Mouse (Mus musculus) hindbrain, postnatal 0 days (tissue): ENCODE results near the gene Abcg2. TPM values are rescaled to one million over a fixed set of nuclear protein-coding genes. Genes with fewer than 3 reads are reported as not detected.

Experiments
- ATAC-seq: fragments of 200-750 bp; cut with Nextera tagmentation; 2 replicates; pipeline ENCODE4 v1.8.0; 2017; ENCODE audit warnings: mild to moderate bottlenecking, moderate TSS enrichment, moderate library complexity
- DNase-seq: peaks from one replicate; pipeline ENCODE4 v3.0.0-alpha.2; 2015; ENCODE audit warnings: low spot score
- H3K27ac ChIP-seq: fragments of 300-500 bp; sonication (generic); 2 replicates; pipeline ENCODE4 v1.5.1; 2014; ENCODE audit warnings: mild to moderate bottlenecking
- H3K27me3 ChIP-seq: fragments of 300-500 bp; sonication (generic); 2 replicates; pipeline ENCODE4 v1.6.1; 2014; ENCODE audit warnings: low read length, mixed read lengths; ENCODE audit not compliant: insufficient read depth
- H3K36me3 ChIP-seq: fragments of 300-500 bp; sonication (generic); 2 replicates; pipeline ENCODE4 v1.6.1; 2014; ENCODE audit warnings: low read length, mixed read lengths; ENCODE audit not compliant: insufficient read depth
- H3K4me1 ChIP-seq: fragments of 300-500 bp; sonication (generic); 2 replicates; pipeline ENCODE4 v1.6.1; 2014; ENCODE audit warnings: antibody characterized with exemption, low read length, mixed read lengths; ENCODE audit not compliant: insufficient read depth
- H3K4me2 ChIP-seq: fragments of 300-500 bp; sonication (generic); 2 replicates; pipeline ENCODE4 v1.6.1; 2014; ENCODE audit warnings: low read depth, mild to moderate bottlenecking, low read length, moderate library complexity, mixed read lengths
- H3K4me3 ChIP-seq: fragments of 300-500 bp; sonication (generic); 2 replicates; pipeline ENCODE4 v1.5.1; 2014; ENCODE audit warnings: low read length
- H3K9ac ChIP-seq: fragments of 300-500 bp; sonication (generic); replicated peaks from 2 replicates; pipeline ENCODE4 v1.6.1; 2014; ENCODE audit warnings: mild to moderate bottlenecking, low read length, moderate library complexity, mixed read lengths
- H3K9me3 ChIP-seq: fragments of 300-500 bp; sonication (generic); 2 replicates; pipeline ENCODE4 v1.6.1; 2016; ENCODE audit warnings: low read length, mixed read lengths
- CTCF ChIP-seq: IDR thresholded peaks from 2 replicates; pipeline ENCODE4 v1.5.1; 2016; ENCODE audit warnings: antibody characterized with exemption, control low read depth, low read depth
- WGBS: fragments of 180-500 bp; shearing (Covaris S2); extraction: QIAGEN DNeasy Blood & Tissue Kit; methylation state at CpG from one replicate; pipeline ENCODE4 v1.1.7; 2014; 5-methylcytosine and 5-hydroxymethylcytosine counted together
- polyA plus RNA-seq: library from polyadenylated mRNA; unstranded; fragments of >200 nt; fragmentation: Nextera tagmentation; extraction: Ambion mirVana; gene quantifications from 2 replicates; pipeline ENCODE4 v1.2.1, GENCODE M21; 2015
- total RNA-seq: library from RNA; depleted of rRNA; stranded (reverse); fragments of >200 nt; gene quantifications from 2 replicates; pipeline ENCODE4 v1.2.3, GENCODE M21; 2014

Gene Abcg2
- total and polyA plus RNA-seq, 2 experiments from 2014 or later = 18.3 to 33.1 TPM

GRCm38 (mm10) chr6:58640333-58641018, 56.2 kb downstream of the Abcg2 start:
- Histone ChIP-seq H3K9me3 (no peaks in the 10 kb centered on the region), H3K9ac (peak overlapping the region; percentile 67), H3K36me3 (no peaks in the 10 kb centered on the region), H3K27me3 (no peaks in the 10 kb centered on the region), H3K4me1 (no peaks in the 10 kb centered on the region), H3K27ac (peak overlapping the region; percentile 41; the same call in 1 of the 2 replicates), H3K4me3 (peak overlapping the region; percentile 70), H3K4me2 (peak overlapping the region; percentile 88)
- ATAC-seq (peak; percentile 98), DNase-seq (peak; percentile 83)
- WGBS = 1% methylated on average over 48 of the region's 50 CpGs
- no peak for TF ChIP-seq CTCF

GRCm38 (mm10) chr6:58641056-58641799, 56.9 kb downstream of the Abcg2 start:
- no peak for DNase-seq
- 53% methylated on average over 11 of the region's 11 CpGs for WGBS
- TF ChIP-seq CTCF = no peak
- Histone ChIP-seq H3K36me3 (no peaks in the 10 kb centered on the region), H3K9ac (no peak overlapping the region; the same call in 1 of the 2 replicates), H3K4me3 (peak overlapping the region; percentile 70), H3K4me2 (peak overlapping the region; percentile 88), H3K9me3 (no peaks in the 10 kb centered on the region), H3K27ac (no peak overlapping the region), H3K27me3 (no peaks in the 10 kb centered on the region), H3K4me1 (no peaks in the 10 kb centered on the region)
- ATAC-seq = no peak

- Histone ChIP-seq H3K4me2 (no peak overlapping the region), H3K36me3 (no peaks in the 10 kb centered on the region), H3K27me3 (no peaks in the 10 kb centered on the region), H3K9ac (no peak overlapping the region), H3K27ac (no peak overlapping the region), H3K4me1 (no peaks in the 10 kb centered on the region), H3K4me3 (no peak overlapping the region), H3K9me3 (no peaks in the 10 kb centered on the region)
- DNase-seq (no peak), ATAC-seq (no peak)
- 74% methylated on average over 2 of the region's 2 CpGs for WGBS
- TF ChIP-seq CTCF = no peak
These were observed 57.9 kb downstream of the Abcg2 start for GRCm38 (mm10) chr6:58642191-58642590.

- ATAC-seq = no peak
- WGBS = 89% methylated on average over 2 of the region's 2 CpGs
These were observed 60.3 kb downstream of the Abcg2 start for GRCm38 (mm10) chr6:58644586-58644985.

GRCm38 (mm10) chr6:58648100-58648749, 63.9 kb downstream of the Abcg2 start:
- Histone ChIP-seq H3K27me3 (no peaks in the 10 kb centered on the region), H3K9ac (no peak overlapping the region), H3K27ac (no peak overlapping the region), H3K4me1 (no peaks in the 10 kb centered on the region), H3K36me3 (no peaks in the 10 kb centered on the region), H3K9me3 (no peaks in the 10 kb centered on the region), H3K4me2 (no peak overlapping the region), H3K4me3 (no peak overlapping the region)
- ATAC-seq = no peak
- no peak for DNase-seq
- no peak for TF ChIP-seq CTCF
- WGBS = 87% methylated on average over 3 of the region's 3 CpGs

More at GRCm38 (mm10) chr6:58644586-58644985, 60.3 kb downstream of the Abcg2 start:
- DNase-seq = no peak
- Histone ChIP-seq H3K9me3 (no peaks in the 10 kb centered on the region), H3K4me3 (no peak overlapping the region), H3K4me1 (no peaks in the 10 kb centered on the region), H3K36me3 (no peaks in the 10 kb centered on the region), H3K27ac (no peak overlapping the region), H3K4me2 (no peak overlapping the region), H3K27me3 (no peaks in the 10 kb centered on the region), H3K9ac (no peak overlapping the region)
- TF ChIP-seq CTCF = no peak

GRCm38 (mm10) chr6:58650136-58650535, 65.8 kb downstream of the Abcg2 start:
- no peaks in the 10 kb centered on the region for H3K4me1 ChIP-seq
- H3K9me3 ChIP-seq = no peaks in the 10 kb centered on the region
- H3K4me2 ChIP-seq = no peak overlapping the region
- no peak overlapping the region for H3K9ac ChIP-seq
- H3K36me3 ChIP-seq = no peaks in the 10 kb centered on the region
- DNase-seq = no peak
- WGBS = 93% methylated on average over 3 of the region's 3 CpGs
- ATAC-seq = no peak
- no peak for TF ChIP-seq CTCF
- no peak overlapping the region for H3K27ac ChIP-seq
- no peak overlapping the region for H3K4me3 ChIP-seq
- H3K27me3 ChIP-seq = no peaks in the 10 kb centered on the region
